Mouse (Mus musculus) thymus, postnatal 14 days (tissue): ENCODE data around the gene Adam19.
"Not testable (repeated sequence)": the region's sequence is repeated elsewhere in the genome, so short reads cannot be mapped to it uniquely, and the experiment has no call there.

Experiments
- DNase-seq: peaks from one replicate; pipeline ENCODE4 v3.0.0; 2021

Gene Adam19

GRCm38 (mm10) chr11:46134899-46135298 lies 79.1 kb downstream of the Adam19 start:
- DNase-seq: no peak

GRCm38 (mm10) chr11:46143342-46143741 lies 87.5 kb downstream of the Adam19 start:
- DNase-seq: no peak

GRCm38 (mm10) chr11:46145163-46145875 lies 89.5 kb downstream of the Adam19 start:
- no peak for DNase-seq

- no peak for DNase-seq
Measured at GRCm38 (mm10) chr11:46146619-46147018, 90.8 kb downstream of the Adam19 start.

GRCm38 (mm10) chr11:46156945-46157344 lies 101.2 kb downstream of the Adam19 start:
- DNase-seq: no peak

- DNase-seq: no peak
Measured at GRCm38 (mm10) chr11:46157462-46157861, 101.7 kb downstream of the Adam19 start.

- peak; percentile 38 for DNase-seq
Measured at GRCm38 (mm10) chr11:46165866-46166585, 110.2 kb downstream of the Adam19 start, which contains the start of gene Nipal4. TSS of gene Nipal4 (minus strand) at chr11:46166508.

GRCm38 (mm10) chr11:46168506-46168905 lies 112.7 kb downstream of the Adam19 start:
- no peak for DNase-seq

GRCm38 (mm10) chr11:46169908-46170307 lies 114.1 kb downstream of the Adam19 start:
- DNase-seq: no peak

GRCm38 (mm10) chr11:46172128-46172527 lies 116.3 kb downstream of the Adam19 start:
- no peak for DNase-seq

GRCm38 (mm10) chr11:46176155-46176554 lies 120.4 kb downstream of the Adam19 start:
- DNase-seq: no peak

- no peak for DNase-seq
Measured at GRCm38 (mm10) chr11:46177246-46178043, 121.7 kb downstream of the Adam19 start.

GRCm38 (mm10) chr11:46182031-46182430 lies 126.2 kb downstream of the Adam19 start:
- not testable (repeated sequence) for DNase-seq

- no peak for DNase-seq
Measured at GRCm38 (mm10) chr11:46184946-46185345, 129.2 kb downstream of the Adam19 start.

GRCm38 (mm10) chr11:46185486-46185885 lies 129.7 kb downstream of the Adam19 start:
- DNase-seq: no peak

GRCm38 (mm10) chr11:46188283-46188682 lies 132.5 kb downstream of the Adam19 start:
- DNase-seq: no peak

- no peak for DNase-seq
Measured at GRCm38 (mm10) chr11:46194175-46194574, 138.4 kb downstream of the Adam19 start.
